Mouse (Mus musculus) brain, embryonic 14.5 days (tissue): ENCODE measurements around the gene Slc22a12. TPM values are rescaled to one million over a fixed set of nuclear protein-coding genes. Genes with fewer than 3 reads are reported as not detected.
A peak's percentile ranks its signal among the peaks of the same experiment; 100 is the strongest.

Experiments used
- DNase-seq: peaks from one replicate; pipeline ENCODE4 v3.0.0-alpha.2; 2011; ENCODE audit warnings: low read depth
- CTCF ChIP-seq: fragments of 200-500 bp; IDR thresholded peaks from 2 replicates; pipeline ENCODE4 v1.5.1; 2012; ENCODE audit warnings: inconsistent platforms, mild to moderate bottlenecking, moderate library complexity, borderline replicate concordance; ENCODE audit not compliant: insufficient read depth, insufficient read length; ENCODE audit errors: extremely low read depth
- POLR2A ChIP-seq: fragments of 200-500 bp; IDR thresholded peaks from 2 replicates; pipeline ENCODE4 v1.6.1; 2012; ENCODE audit warnings: mild to moderate bottlenecking, inconsistent platforms, borderline replicate concordance; ENCODE audit not compliant: poor library complexity, insufficient read depth, insufficient read length, severe bottlenecking; ENCODE audit errors: extremely low read depth
- polyA plus RNA-seq: library from polyadenylated mRNA; depleted of rRNA; stranded (reverse); fragments of >200 nt; gene quantifications from 2 replicates; pipeline ENCODE4 v1.2.3, GENCODE M21; 2012; rRNA removed

Slc22a12 gene
- polyA plus RNA-seq, 1 experiment, result not detected

DNA sequence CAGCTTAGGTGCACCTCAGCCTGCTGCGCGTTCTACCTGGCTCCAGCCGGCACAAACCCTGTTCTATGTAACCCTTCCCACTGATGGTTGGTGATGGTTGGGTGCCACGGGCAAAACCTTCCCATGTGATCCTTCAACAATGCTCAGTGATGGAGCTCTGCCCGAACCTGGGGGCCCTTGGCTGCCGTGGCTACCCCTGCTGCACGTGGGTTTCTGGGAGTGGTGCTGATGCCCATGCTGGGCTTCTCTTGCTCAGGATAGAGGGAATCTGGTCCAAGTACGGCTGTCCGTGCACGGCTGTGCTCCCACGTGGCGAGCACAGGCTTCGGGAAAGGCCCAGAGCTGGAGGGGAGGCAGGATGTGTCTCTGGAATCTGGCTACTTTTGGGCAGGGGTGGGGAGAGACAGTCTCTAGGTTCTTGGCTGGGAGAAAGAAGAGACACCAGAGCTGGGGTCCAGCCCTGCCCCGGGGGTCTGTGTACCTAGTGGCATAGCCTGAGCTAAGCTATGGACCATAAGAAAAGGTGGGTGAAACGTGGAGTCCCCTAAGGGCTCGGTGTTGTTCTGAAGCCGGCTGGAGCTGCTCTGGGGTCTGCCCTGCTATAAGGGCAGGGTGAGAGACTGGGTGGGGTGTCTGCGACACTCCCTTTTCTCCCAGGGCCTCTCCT lies 48.2 kb downstream of the Slc22a12 start:
- TF ChIP-seq CTCF (no peak), POLR2A (no peak)
- no peak for DNase-seq

DNA sequence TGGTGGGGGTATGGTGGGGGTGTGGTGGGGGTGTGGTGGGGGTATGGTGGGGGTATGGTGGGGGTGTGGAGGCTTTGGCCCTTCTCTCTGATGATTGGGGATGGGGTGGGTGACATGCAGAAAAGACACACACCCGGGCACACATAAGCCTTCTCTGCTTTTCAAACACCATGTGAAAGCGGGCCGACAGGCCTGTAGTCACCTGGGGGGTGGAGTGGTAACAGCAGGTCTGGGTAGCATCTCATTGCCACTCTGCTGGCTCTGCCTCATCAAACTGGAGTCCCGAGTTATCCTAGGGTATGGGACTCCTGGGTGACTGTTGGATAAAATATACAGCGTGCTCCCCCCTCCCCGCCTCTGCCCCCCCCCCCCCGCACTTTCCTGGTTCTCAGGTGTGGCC lies 48.8 kb downstream of the Slc22a12 start:
- no peak for DNase-seq

DNA sequence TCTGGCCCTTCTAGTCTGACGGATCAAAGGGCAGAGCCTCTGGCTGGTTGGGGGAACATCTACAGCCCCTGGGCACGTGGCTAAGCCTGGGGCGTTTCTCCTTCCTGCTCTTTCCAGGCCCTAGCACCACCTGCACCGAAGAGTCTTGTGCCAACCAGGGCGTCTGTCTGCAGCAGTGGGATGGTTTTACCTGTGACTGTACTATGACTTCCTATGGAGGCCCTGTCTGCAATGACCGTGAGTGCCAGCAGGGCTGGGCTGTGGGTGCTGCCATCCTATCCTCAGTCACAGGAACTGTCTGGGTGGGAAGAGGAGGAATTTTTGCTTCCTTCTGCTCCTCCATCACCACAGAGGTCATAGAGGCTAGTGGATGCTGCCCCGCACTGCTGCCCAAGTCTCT lies 49.6 kb downstream of the Slc22a12 start:
- no peak for DNase-seq
- TF ChIP-seq POLR2A (no peak), CTCF (peak; percentile 2; the same call in 1 of the 2 replicates)

More for the DNA sequence above, 48.8 kb downstream of the Slc22a12 start:
- TF ChIP-seq CTCF (no peak), POLR2A (no peak)

DNA sequence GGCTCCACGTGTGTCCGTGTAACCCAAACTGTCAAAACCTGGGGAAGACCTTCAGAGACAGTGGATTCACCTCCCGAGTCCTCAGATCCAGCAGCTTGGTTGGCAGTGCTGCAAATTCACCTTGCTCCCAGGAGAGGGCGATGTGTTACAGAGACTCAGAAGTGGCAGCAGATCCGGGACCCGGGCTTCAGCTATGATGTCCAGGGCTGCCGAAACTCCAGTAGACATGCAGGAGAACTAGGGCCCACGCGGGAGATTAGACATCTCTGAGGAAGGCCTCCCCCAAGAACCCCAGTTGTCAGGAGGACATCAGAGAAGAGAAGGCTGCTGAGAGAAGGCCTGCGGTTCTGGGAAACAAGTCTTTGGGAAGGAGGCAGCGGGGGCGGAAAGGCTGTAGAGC lies 50.7 kb downstream of the Slc22a12 start:
- TF ChIP-seq POLR2A, result no peak
- peak; percentile 89 for TF ChIP-seq CTCF
- DNase-seq, result peak; percentile 90

DNA sequence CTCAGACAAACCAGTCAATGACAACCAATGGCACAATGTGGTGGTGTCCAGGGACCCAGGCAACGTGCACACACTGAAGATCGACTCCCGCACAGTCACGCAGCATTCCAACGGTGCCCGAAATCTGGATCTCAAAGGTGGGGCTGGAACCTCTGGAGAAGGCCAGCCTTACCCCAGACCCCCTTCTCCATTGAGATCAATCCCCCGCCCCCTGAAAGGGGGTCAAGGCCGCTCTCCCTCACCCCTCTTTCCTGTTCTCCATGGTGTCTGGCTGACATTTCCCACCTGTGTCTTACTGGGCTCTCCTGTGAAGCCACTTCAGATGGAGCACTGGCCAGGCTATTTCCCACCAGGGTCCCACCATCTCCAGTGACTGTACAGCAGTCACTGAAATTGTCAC lies 51.3 kb downstream of the Slc22a12 start:
- no peak for TF ChIP-seq POLR2A
- TF ChIP-seq CTCF, result no peak
- DNase-seq, result no peak

DNA sequence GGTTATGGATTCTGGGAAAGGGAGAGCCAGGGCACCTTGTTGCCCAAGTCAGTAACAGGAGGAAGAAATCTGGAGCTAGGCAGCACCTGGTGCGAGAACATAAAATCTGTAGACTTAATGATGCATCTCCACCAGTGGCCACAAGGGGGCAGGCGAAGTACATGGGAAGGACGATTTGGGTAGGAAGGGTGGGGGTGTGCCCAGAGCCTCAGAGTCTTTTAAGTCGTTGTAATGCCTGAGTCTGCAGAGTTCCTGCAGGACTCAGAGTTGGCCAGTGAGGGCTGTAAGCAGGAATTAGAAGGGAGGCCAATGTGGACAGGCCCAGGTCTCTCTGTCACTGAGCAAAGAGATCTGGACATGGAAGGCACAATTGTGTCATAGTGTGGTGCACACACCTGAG lies 53.8 kb downstream of the Slc22a12 start:
- TF ChIP-seq CTCF (peak; percentile 97), POLR2A (no peak)
- DNase-seq, result peak; percentile 96

Other genes with a start within 250 kb of the Slc22a12 start
- gene Cdc42bpg, start 236.6 kb downstream of the Slc22a12 start, polyA plus RNA-seq, result 4.4 and 6.5 TPM in 2 replicates
- 105 and 129 TPM in 2 replicates for gene Men1, start 208.1 kb downstream of the Slc22a12 start, polyA plus RNA-seq
- gene Map4k2, start 201.9 kb downstream of the Slc22a12 start, polyA plus RNA-seq, result 110 and 154 TPM in 2 replicates
- 147 and 220 TPM in 2 replicates for gene Sf1, start 179.3 kb downstream of the Slc22a12 start, polyA plus RNA-seq
- gene Pygm, start 158.6 kb downstream of the Slc22a12 start, polyA plus RNA-seq, result 2.1 and 2.9 TPM in 2 replicates
- 46.0 and 53.1 TPM in 2 replicates for gene Rasgrp2, start 143.7 kb downstream of the Slc22a12 start, polyA plus RNA-seq
- 159 and 311 TPM in 2 replicates for gene Nrxn2, start 124.3 kb downstream of the Slc22a12 start, polyA plus RNA-seq